Mouse (Mus musculus): ENCODE results near the gene Ptk7. TPM values are rescaled to one million over a fixed set of nuclear protein-coding genes. Genes with fewer than 3 reads are reported as not detected.
A peak's percentile ranks its signal among the peaks of the same experiment; 100 is the strongest.

Ptk7 gene
- polyA plus RNA-seq, 1 experiment from 2014 or later, result 99.3 TPM

DNA sequence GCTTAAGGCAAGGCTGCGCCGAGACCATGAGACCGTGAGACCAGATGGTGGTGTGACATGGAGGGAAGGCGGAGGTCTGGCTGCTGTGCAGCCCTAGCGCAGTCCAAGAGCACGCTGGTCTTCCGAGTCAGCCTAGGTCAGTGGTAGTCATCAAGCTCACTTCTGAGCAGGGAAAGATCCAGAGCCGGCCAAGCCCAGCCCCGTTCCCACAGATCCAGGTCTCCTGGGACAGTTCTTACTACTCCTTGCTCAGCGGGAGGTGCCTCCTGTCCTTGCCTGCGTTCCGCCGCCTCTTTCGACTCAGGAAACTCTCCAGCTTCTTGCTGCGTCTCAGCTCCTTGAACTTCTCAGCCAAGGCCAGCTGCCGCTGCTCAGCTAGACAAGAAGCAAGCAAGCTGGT, 38.4 kb upstream of the Ptk7 start:
- H3K27ac ChIP-seq (ENCODE audit: low read depth), result no peak overlapping the region
- H3K36me3 ChIP-seq (ENCODE audit: insufficient read depth), result peaks cover 74% of the 10 kb centered on the region
- no peak overlapping the region for H3K4me2 ChIP-seq
- H3K4me1 ChIP-seq (ENCODE audit: insufficient read depth), result no peaks in the 10 kb centered on the region
- no peaks in the 10 kb centered on the region for H3K9me3 ChIP-seq (ENCODE audit: low read depth, low read length)
- DNase-seq (no peak), ATAC-seq (ENCODE audit: insufficient read depth) (no peak)
- H3K9ac ChIP-seq, result no peak overlapping the region
- WGBS, result 82% methylated on average over 16 of the region's 16 CpGs
- no peaks in the 10 kb centered on the region for H3K27me3 ChIP-seq (ENCODE audit: insufficient read depth, low read length)
- TF ChIP-seq CTCF (IDR thresholded peaks at IDR 0.05; ENCODE audit: low read depth), result no peak
- H3K4me3 ChIP-seq (ENCODE audit: low read depth, low read length), result no peak overlapping the region

DNA sequence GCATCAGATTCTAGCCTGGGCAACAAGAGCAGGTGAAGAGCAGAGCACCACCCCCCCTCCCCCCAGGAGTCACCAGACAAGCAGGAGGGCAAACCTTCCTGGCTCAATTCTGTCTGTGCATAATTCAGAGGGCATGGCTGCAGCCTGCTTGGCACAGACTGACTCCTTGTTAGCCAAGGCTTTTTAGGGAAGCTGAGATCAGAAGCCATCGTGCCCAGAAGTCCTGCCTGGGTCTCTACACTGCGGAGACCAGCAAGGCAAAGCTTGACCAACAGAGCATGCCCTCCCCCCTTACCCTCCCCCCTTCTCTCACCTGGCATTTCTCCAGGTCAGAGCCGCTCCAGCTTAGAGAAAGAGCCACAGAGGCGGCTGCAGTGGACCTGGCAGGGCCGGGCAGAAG, 33.4 kb upstream of the Ptk7 start:
- Histone ChIP-seq H3K4me2 (no peak overlapping the region), H3K27ac (ENCODE audit: low read depth) (no peak overlapping the region), H3K9ac (no peak overlapping the region), H3K4me3 (ENCODE audit: low read depth, low read length) (no peak overlapping the region), H3K27me3 (ENCODE audit: insufficient read depth, low read length) (no peaks in the 10 kb centered on the region), H3K4me1 (ENCODE audit: insufficient read depth) (no peaks in the 10 kb centered on the region), H3K9me3 (ENCODE audit: low read depth, low read length) (no peaks in the 10 kb centered on the region), H3K36me3 (ENCODE audit: insufficient read depth) (peaks cover 91% of the 10 kb centered on the region)
- ATAC-seq (ENCODE audit: insufficient read depth) (no peak), DNase-seq (no peak)
- WGBS, result 78% methylated on average over 5 of the region's 5 CpGs
- no peak for TF ChIP-seq CTCF (IDR thresholded peaks at IDR 0.05; ENCODE audit: low read depth)

DNA sequence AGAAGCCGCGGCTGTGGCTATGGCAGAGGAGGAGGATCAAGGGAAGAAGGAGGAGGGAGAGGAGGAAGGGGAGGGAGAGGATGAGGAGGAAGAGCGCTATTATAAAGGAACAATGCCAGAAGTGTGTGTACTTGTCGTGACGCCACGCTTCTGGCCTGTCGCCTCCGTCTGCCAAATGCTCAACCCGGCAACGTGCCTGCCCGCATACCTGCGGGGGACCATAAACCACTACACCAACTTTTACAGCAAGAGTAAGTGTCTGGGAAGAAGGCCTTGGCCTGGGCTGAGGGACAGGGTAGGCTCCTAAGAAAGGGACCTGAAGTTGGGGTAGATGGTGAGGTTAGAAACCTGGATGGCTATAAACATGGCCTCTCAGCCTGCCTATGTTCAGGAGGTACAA, 32.7 kb upstream of the Ptk7 start:
- Histone ChIP-seq H3K36me3 (ENCODE audit: insufficient read depth) (peaks cover 93% of the 10 kb centered on the region), H3K9me3 (ENCODE audit: low read depth, low read length) (no peaks in the 10 kb centered on the region), H3K9ac (no peak overlapping the region), H3K4me1 (ENCODE audit: insufficient read depth) (no peaks in the 10 kb centered on the region), H3K4me3 (ENCODE audit: low read depth, low read length) (no peak overlapping the region), H3K27me3 (ENCODE audit: insufficient read depth, low read length) (no peaks in the 10 kb centered on the region), H3K27ac (ENCODE audit: low read depth) (no peak overlapping the region), H3K4me2 (no peak overlapping the region)
- TF ChIP-seq CTCF (IDR thresholded peaks at IDR 0.05; ENCODE audit: low read depth), result no peak
- no peak for DNase-seq
- WGBS, result 90% methylated on average over 12 of the region's 12 CpGs
- no peak for ATAC-seq (ENCODE audit: insufficient read depth)

DNA sequence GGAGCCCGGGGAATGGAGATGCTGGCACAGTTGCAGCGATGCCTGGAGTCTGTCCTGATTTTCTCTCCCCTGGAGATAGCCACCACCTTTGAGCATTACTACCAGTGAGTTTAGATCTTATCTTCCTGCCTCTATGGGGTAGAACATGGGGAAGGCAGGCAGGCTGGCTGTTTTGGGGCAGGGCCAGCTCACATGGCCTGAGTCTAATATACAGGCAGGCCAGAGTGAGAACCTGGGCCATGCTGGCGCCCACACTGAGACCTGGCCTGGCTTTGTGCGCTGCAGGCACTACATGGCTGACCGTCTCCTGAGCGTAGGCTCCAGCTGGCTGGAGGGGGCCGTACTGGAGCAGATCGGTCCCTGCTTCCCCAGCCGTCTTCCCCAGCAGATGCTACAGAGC, 32.0 kb upstream of the Ptk7 start:
- H3K4me1 ChIP-seq (ENCODE audit: insufficient read depth), result no peaks in the 10 kb centered on the region
- no peak overlapping the region for H3K4me3 ChIP-seq (ENCODE audit: low read depth, low read length)
- H3K27ac ChIP-seq (ENCODE audit: low read depth), result no peak overlapping the region
- H3K27me3 ChIP-seq (ENCODE audit: insufficient read depth, low read length), result no peaks in the 10 kb centered on the region
- H3K9ac ChIP-seq, result no peak overlapping the region
- TF ChIP-seq CTCF (IDR thresholded peaks at IDR 0.05; ENCODE audit: low read depth), result no peak
- DNase-seq (no peak), ATAC-seq (ENCODE audit: insufficient read depth) (no peak)
- H3K4me2 ChIP-seq, result no peak overlapping the region
- no peaks in the 10 kb centered on the region for H3K9me3 ChIP-seq (ENCODE audit: low read depth, low read length)
- peaks cover 93% of the 10 kb centered on the region for H3K36me3 ChIP-seq (ENCODE audit: insufficient read depth)
- WGBS, result 91% methylated on average over 9 of the region's 9 CpGs

DNA sequence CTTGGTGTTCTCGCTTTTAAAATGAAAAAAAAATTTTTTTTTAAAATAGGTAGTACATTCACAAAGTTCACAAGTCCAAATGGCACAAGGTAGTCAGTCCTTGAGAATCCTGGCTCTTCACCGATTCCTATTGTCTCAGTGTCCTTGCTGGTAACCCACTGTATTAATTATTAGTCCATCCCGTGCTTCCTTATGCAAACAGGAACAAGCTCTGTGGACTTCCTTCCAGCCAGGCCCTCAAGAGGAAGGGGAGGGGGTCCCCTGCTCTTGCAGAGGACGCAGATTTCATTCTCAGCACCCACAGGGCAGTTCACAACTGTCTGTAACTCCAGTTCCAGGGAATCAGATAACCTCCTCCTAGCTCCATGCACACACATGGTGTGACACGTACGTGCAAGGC, 26.8 kb upstream of the Ptk7 start:
- TF ChIP-seq CTCF (IDR thresholded peaks at IDR 0.05; ENCODE audit: low read depth), result no peak
- Histone ChIP-seq H3K9ac (no peak overlapping the region), H3K4me2 (no peak overlapping the region), H3K4me1 (ENCODE audit: insufficient read depth) (peaks cover 7% of the 10 kb centered on the region), H3K36me3 (ENCODE audit: insufficient read depth) (peaks cover 87% of the 10 kb centered on the region), H3K9me3 (ENCODE audit: low read depth, low read length) (no peaks in the 10 kb centered on the region), H3K27me3 (ENCODE audit: insufficient read depth, low read length) (no peaks in the 10 kb centered on the region), H3K4me3 (ENCODE audit: low read depth, low read length) (no peak overlapping the region), H3K27ac (ENCODE audit: low read depth) (no peak overlapping the region)
- 60% methylated on average over 6 of the region's 6 CpGs for WGBS
- DNase-seq, result no peak
- ATAC-seq (ENCODE audit: insufficient read depth), result no peak

DNA sequence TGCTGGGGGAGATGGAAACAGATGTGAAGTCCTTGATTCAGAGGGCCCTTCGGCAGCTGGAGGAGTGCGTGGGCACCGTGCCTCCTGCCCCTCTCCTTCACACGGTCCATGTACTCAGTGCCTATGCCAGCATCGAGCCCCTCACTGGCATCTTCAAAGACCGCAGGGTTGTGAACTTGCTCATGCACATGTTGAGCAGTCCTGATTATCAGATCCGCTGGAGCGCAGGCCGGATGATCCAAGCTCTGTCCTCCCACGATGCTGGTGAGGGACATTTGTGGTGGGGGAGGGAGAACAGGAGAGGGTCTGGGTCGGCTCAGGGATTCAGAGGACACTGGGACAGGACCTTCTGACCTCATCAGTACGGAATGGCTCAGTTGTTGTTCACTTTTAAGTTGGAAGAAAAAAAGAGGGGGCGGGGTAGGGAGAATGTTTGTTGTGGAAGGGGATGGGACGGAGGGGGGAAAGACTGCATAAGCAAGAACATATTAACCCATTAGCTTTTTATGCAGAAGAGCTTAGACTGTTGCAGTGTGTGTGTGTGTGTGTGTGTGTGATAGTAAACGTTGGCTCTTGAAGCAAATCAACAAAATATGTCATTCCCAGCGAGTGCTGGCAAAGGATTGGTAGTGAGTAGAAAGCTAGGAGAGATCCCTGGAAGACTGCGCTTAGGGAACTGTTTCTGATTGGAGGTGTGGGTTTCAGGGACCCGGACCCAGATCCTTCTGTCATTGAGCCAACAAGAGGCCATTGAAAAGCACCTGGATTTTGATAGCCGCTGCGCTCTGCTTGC, 22.6 kb upstream of the Ptk7 start:
- H3K9me3 ChIP-seq (ENCODE audit: low read depth, low read length), result no peaks in the 10 kb centered on the region
- H3K27me3 ChIP-seq (ENCODE audit: insufficient read depth, low read length), result no peaks in the 10 kb centered on the region
- 60% methylated on average over 20 of the region's 20 CpGs for WGBS
- H3K4me1 ChIP-seq (ENCODE audit: insufficient read depth), result peaks cover 8% of the 10 kb centered on the region
- H3K9ac ChIP-seq, result peak overlapping the region; percentile 89
- H3K36me3 ChIP-seq (ENCODE audit: insufficient read depth), result peaks cover 61% of the 10 kb centered on the region
- ATAC-seq (ENCODE audit: insufficient read depth), result no peak
- DNase-seq, result no peak
- H3K27ac ChIP-seq (ENCODE audit: low read depth), result no peak overlapping the region; the same call in 1 of the 2 replicates
- H3K4me3 ChIP-seq (ENCODE audit: low read depth, low read length), result peak overlapping the region; percentile 75
- H3K4me2 ChIP-seq, result peak overlapping the region; percentile 88
- no peak for TF ChIP-seq CTCF (IDR thresholded peaks at IDR 0.05; ENCODE audit: low read depth)

DNA sequence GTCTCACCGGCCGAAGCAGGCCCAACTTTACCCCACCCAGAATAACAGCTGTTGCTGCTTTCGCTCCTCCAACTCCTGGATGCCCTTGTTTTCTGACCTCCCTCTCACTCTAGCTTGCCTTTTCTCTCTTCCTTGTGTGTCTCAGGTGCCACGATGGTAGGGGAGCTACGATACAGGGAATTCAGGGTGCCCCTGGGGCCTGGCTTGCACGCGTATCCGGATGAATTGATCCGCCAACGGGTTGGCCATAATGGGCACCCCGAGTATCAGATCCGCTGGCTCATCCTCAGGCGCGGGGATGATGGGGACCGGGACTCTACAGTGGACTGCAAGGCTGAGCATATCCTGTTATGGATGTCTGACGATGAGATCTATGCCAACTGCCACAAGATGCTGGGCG, 22.0 kb upstream of the Ptk7 start:
- H3K4me1 ChIP-seq (ENCODE audit: insufficient read depth), result peaks cover 12% of the 10 kb centered on the region

More for the DNA sequence above, 22.0 kb upstream of the Ptk7 start:
- Histone ChIP-seq H3K9ac (peak overlapping the region; percentile 89), H3K4me2 (peak overlapping the region; percentile 88), H3K4me3 (ENCODE audit: low read depth, low read length) (peak overlapping the region; percentile 75), H3K27ac (ENCODE audit: low read depth) (peak overlapping the region; percentile 98), H3K9me3 (ENCODE audit: low read depth, low read length) (no peaks in the 10 kb centered on the region), H3K36me3 (ENCODE audit: insufficient read depth) (peaks cover 55% of the 10 kb centered on the region), H3K27me3 (ENCODE audit: insufficient read depth, low read length) (no peaks in the 10 kb centered on the region)
- ATAC-seq (ENCODE audit: insufficient read depth) (no peak), DNase-seq (no peak)
- no peak for TF ChIP-seq CTCF (IDR thresholded peaks at IDR 0.05; ENCODE audit: low read depth)
- 65% methylated on average over 17 of the region's 17 CpGs for WGBS

Measured in lung, embryonic 14.5 days (tissue).